Mouse (Mus musculus) megakaryocyte, embryonic 14.5 days (primary cell): ENCODE data around the gene Nosip.

ENCODE experiments used
- FLI1 ChIP-seq: IDR thresholded peaks from 2 replicates; pipeline ENCODE4 v1.6.1; 2012; ENCODE audit warnings: low read length, inconsistent platforms, mixed read lengths
- GATA1 ChIP-seq: IDR thresholded peaks from 3 replicates; pipeline ENCODE4 v1.6.1; 2012; ENCODE audit warnings: mixed read lengths, low read length, inconsistent platforms, borderline replicate concordance

DNA sequence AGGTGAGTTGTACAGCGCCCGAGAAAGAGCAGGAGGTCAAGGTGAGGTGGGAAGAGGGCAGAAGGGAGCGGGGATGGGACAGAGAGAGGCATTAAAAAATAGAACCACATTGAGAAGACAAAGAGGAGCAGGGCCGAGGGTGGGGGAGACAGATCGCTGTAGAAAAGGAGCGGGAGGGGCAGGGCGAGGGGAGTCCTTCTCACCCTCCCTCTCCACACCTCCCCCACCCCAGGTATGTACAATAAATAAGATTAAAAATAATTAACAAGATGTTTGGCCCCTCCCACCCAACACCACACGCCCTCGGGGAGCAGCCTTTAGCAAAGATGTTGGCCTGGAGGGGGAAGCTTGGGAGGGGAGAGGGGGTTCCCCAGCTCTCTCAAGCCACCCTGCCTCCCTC lies 34.5 kb upstream of the Nosip start:
- TF ChIP-seq GATA1 (no peak), FLI1 (no peak)
